Mouse (Mus musculus): ENCODE results near the gene Glb1. TPM values are rescaled to one million over a fixed set of nuclear protein-coding genes. Genes with fewer than 3 reads are reported as not detected.
"Not testable (repeated sequence)": the region's sequence is repeated elsewhere in the genome, so short reads cannot be mapped to it uniquely, and the experiment has no call there.

Glb1 gene
- polyA plus RNA-seq, 1 experiment, result 18.0 TPM

GRCm38 (mm10) chr9:114509785-114510184, 108.9 kb downstream of the Glb1 start:
- Histone ChIP-seq H3K4me3 (ENCODE audit: control insufficient read depth, low read depth, low read length) (no peak overlapping the region), H3K27me3 (ENCODE audit: control insufficient read depth, insufficient read depth, low read length) (no peaks in the 10 kb centered on the region), H3K36me3 (ENCODE audit: control insufficient read depth, insufficient read depth, low read length) (no peaks in the 10 kb centered on the region), H3K4me1 (ENCODE audit: control insufficient read depth, insufficient read depth, low read length) (no peaks in the 10 kb centered on the region), H3K27ac (ENCODE audit: control insufficient read depth, insufficient read depth, low read depth, low read length) (no peak overlapping the region)
- TF ChIP-seq CTCF (IDR thresholded peaks at IDR 0.05; ENCODE audit: control insufficient read depth, insufficient read depth, insufficient replicate concordance, low read depth, low read length) (no peak), POLR2A (IDR thresholded peaks at IDR 0.05; ENCODE audit: control insufficient read depth, low read depth, low read length) (no peak)

GRCm38 (mm10) chr9:114512831-114513230, 112.0 kb downstream of the Glb1 start:
- TF ChIP-seq POLR2A (IDR thresholded peaks at IDR 0.05; ENCODE audit: control insufficient read depth, low read depth, low read length), result no peak
- no peak for TF ChIP-seq CTCF (IDR thresholded peaks at IDR 0.05; ENCODE audit: control insufficient read depth, insufficient read depth, insufficient replicate concordance, low read depth, low read length)
- Histone ChIP-seq H3K36me3 (ENCODE audit: control insufficient read depth, insufficient read depth, low read length) (no peaks in the 10 kb centered on the region), H3K27ac (ENCODE audit: control insufficient read depth, insufficient read depth, low read depth, low read length) (no peak overlapping the region)

GRCm38 (mm10) chr9:114515364-114515763, 114.5 kb downstream of the Glb1 start, which contains the start of gene C130032M10Rik:
C130032M10Rik (plus strand) TSS chr9:114515697.
- Histone ChIP-seq H3K4me3 (ENCODE audit: control insufficient read depth, low read depth, low read length) (no peak within 1 kb of the TSS), H3K36me3 (ENCODE audit: control insufficient read depth, insufficient read depth, low read length) (no peaks in the 10 kb centered on the region), H3K27me3 (ENCODE audit: control insufficient read depth, insufficient read depth, low read length) (no peaks in the 10 kb centered on the region), H3K4me1 (ENCODE audit: control insufficient read depth, insufficient read depth, low read length) (no peaks in the 10 kb centered on the region), H3K27ac (ENCODE audit: control insufficient read depth, insufficient read depth, low read depth, low read length) (no peak within 1 kb of the TSS)
- no peak for TF ChIP-seq CTCF (IDR thresholded peaks at IDR 0.05; ENCODE audit: control insufficient read depth, insufficient read depth, insufficient replicate concordance, low read depth, low read length)
- TF ChIP-seq POLR2A (IDR thresholded peaks at IDR 0.05; ENCODE audit: control insufficient read depth, low read depth, low read length), result no peak

More at GRCm38 (mm10) chr9:114512831-114513230, 112.0 kb downstream of the Glb1 start:
- no peak overlapping the region for H3K4me3 ChIP-seq (ENCODE audit: control insufficient read depth, low read depth, low read length)
- H3K4me1 ChIP-seq (ENCODE audit: control insufficient read depth, insufficient read depth, low read length), result no peaks in the 10 kb centered on the region
- no peaks in the 10 kb centered on the region for H3K27me3 ChIP-seq (ENCODE audit: control insufficient read depth, insufficient read depth, low read length)

GRCm38 (mm10) chr9:114517924-114518497, 117.1 kb downstream of the Glb1 start:
- Histone ChIP-seq H3K4me3 (ENCODE audit: control insufficient read depth, low read depth, low read length) (no peak overlapping the region), H3K36me3 (ENCODE audit: control insufficient read depth, insufficient read depth, low read length) (no peaks in the 10 kb centered on the region), H3K27me3 (ENCODE audit: control insufficient read depth, insufficient read depth, low read length) (no peaks in the 10 kb centered on the region), H3K27ac (ENCODE audit: control insufficient read depth, insufficient read depth, low read depth, low read length) (no peak overlapping the region; the same call in 1 of the 2 replicates), H3K4me1 (ENCODE audit: control insufficient read depth, insufficient read depth, low read length) (no peaks in the 10 kb centered on the region)
- TF ChIP-seq CTCF (IDR thresholded peaks at IDR 0.05; ENCODE audit: control insufficient read depth, insufficient read depth, insufficient replicate concordance, low read depth, low read length) (no peak), POLR2A (IDR thresholded peaks at IDR 0.05; ENCODE audit: control insufficient read depth, low read depth, low read length) (no peak)

GRCm38 (mm10) chr9:114518812-114519477, 118.1 kb downstream of the Glb1 start:
- Histone ChIP-seq H3K27me3 (ENCODE audit: control insufficient read depth, insufficient read depth, low read length) (no peaks in the 10 kb centered on the region), H3K36me3 (ENCODE audit: control insufficient read depth, insufficient read depth, low read length) (no peaks in the 10 kb centered on the region), H3K27ac (ENCODE audit: control insufficient read depth, insufficient read depth, low read depth, low read length) (no peak overlapping the region), H3K4me1 (ENCODE audit: control insufficient read depth, insufficient read depth, low read length) (no peaks in the 10 kb centered on the region), H3K4me3 (ENCODE audit: control insufficient read depth, low read depth, low read length) (no peak overlapping the region)
- TF ChIP-seq CTCF (IDR thresholded peaks at IDR 0.05; ENCODE audit: control insufficient read depth, insufficient read depth, insufficient replicate concordance, low read depth, low read length), result no peak
- no peak for TF ChIP-seq POLR2A (IDR thresholded peaks at IDR 0.05; ENCODE audit: control insufficient read depth, low read depth, low read length)

- H3K36me3 ChIP-seq (ENCODE audit: control insufficient read depth, insufficient read depth, low read length); H3K27me3 ChIP-seq (ENCODE audit: control insufficient read depth, insufficient read depth, low read length); H3K4me1 ChIP-seq (ENCODE audit: control insufficient read depth, insufficient read depth, low read length); H3K4me3 ChIP-seq (ENCODE audit: control insufficient read depth, low read depth, low read length); H3K27ac ChIP-seq (ENCODE audit: control insufficient read depth, insufficient read depth, low read depth, low read length): not testable (repeated sequence)
Measured at GRCm38 (mm10) chr9:114520529-114520928, 119.7 kb downstream of the Glb1 start.

- Histone ChIP-seq H3K4me1 (ENCODE audit: control insufficient read depth, insufficient read depth, low read length) (0 out of 2 replicates have a peak, but pooled peaks cover under 1% of the 10 kb centered on the region), H3K27me3 (ENCODE audit: control insufficient read depth, insufficient read depth, low read length) (no peaks in the 10 kb centered on the region), H3K36me3 (ENCODE audit: control insufficient read depth, insufficient read depth, low read length) (no peaks in the 10 kb centered on the region), H3K27ac (ENCODE audit: control insufficient read depth, insufficient read depth, low read depth, low read length) (no peak overlapping the region), H3K4me3 (ENCODE audit: control insufficient read depth, low read depth, low read length) (no peak overlapping the region)
- TF ChIP-seq CTCF (IDR thresholded peaks at IDR 0.05; ENCODE audit: control insufficient read depth, insufficient read depth, insufficient replicate concordance, low read depth, low read length), result no peak
Measured at GRCm38 (mm10) chr9:114522041-114522440, 121.2 kb downstream of the Glb1 start.
